Mouse (Mus musculus) liver, embryonic 14.5 days (tissue): ENCODE results near the gene Map7.

Experiments used
- CTCF ChIP-seq: IDR thresholded peaks from 2 replicates; pipeline ENCODE4 v1.5.1; 2016; ENCODE audit warnings: antibody characterized with exemption, low read depth, control low read depth
- EP300 ChIP-seq: IDR thresholded peaks from 2 replicates; pipeline ENCODE4 v1.6.1; 2016; ENCODE audit warnings: antibody characterized with exemption, low read depth

GRCm38 (mm10) chr10:20298152-20298920, 150.1 kb downstream of the Map7 start:
- no peak for TF ChIP-seq CTCF
- no peak for TF ChIP-seq EP300
